Mouse (Mus musculus): ENCODE data around the gene Fhit. TPM values are rescaled to one million over a fixed set of nuclear protein-coding genes. Genes with fewer than 3 reads are reported as not detected.

Fhit gene
- polyA plus RNA-seq, 1 experiment from 2014 or later, result 8.1 TPM

GRCm38 (mm10) chr14:10122176-10122575 is 1039.7 kb downstream of the Fhit start:
- H3K27ac ChIP-seq (ENCODE audit: low read depth, low read length), result no peak overlapping the region
- DNase-seq (ENCODE audit: low spot score), result no peak
- no peak overlapping the region for H3K4me2 ChIP-seq (ENCODE audit: low read length)
- WGBS, result 45% methylated on average over 4 of the region's 4 CpGs
- H3K4me1 ChIP-seq (ENCODE audit: control insufficient read depth, insufficient read depth, low read length), result no peaks in the 10 kb centered on the region
- H3K4me3 ChIP-seq (ENCODE audit: low read depth, low read length), result no peak overlapping the region
- no peak for ATAC-seq
- no peaks in the 10 kb centered on the region for H3K27me3 ChIP-seq (replicated peaks; ENCODE audit: control insufficient read depth, insufficient read depth, low read length)
- no peaks in the 10 kb centered on the region for H3K36me3 ChIP-seq (ENCODE audit: control insufficient read depth, insufficient read depth, low read length)
- H3K9me3 ChIP-seq (replicated peaks; ENCODE audit: control insufficient read depth, low read length), result no peaks in the 10 kb centered on the region
- no peak overlapping the region for H3K9ac ChIP-seq (ENCODE audit: low read length)

DNA sequence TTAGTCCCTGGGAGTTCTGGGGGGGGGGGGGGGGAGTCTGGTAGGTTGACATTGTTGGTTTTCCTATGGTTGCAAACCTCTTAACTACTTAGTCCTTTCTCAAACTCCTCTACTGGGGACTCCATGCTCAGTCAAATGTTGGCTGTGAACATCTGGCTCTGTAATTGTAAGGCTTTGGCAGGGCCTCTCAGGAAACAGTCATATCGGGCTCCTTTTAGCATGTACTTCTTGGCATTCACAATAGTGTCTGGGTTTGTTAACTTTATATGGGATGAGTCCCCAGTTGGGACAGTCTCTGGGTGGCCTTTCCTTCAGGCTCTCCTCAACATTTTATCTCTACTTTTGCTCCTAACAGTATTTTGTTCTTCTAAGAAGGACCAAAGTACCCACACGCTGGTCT is 1065.6 kb downstream of the Fhit start:
- DNase-seq (ENCODE audit: low spot score), result no peak
- WGBS, result 98% methylated on average over 2 of the region's 2 CpGs
- ATAC-seq, result no peak

DNA sequence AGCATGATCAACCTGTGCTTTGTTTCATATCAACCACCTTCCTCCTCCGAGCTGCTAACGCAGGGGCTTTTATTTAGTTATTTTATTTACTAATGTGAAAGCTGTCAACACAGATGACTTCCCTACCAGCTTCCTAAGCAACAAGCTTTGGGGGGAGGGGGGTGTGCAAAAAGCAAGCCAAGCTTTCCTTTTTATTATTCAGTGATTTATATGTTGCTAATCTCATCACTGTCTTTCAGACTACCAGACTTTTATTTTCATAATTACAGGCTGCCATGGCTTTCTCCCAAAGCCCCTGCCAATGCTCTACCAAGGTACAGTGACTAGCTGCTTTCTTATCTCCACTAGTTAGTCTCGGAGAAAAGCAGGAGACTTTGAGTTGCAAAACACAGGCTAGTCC is 1082.8 kb downstream of the Fhit start:
- Histone ChIP-seq H3K9ac (ENCODE audit: low read length) (no peak overlapping the region), H3K4me3 (ENCODE audit: low read depth, low read length) (no peak overlapping the region), H3K27me3 (replicated peaks; ENCODE audit: control insufficient read depth, insufficient read depth, low read length) (no peaks in the 10 kb centered on the region), H3K4me2 (ENCODE audit: low read length) (no peak overlapping the region), H3K36me3 (ENCODE audit: control insufficient read depth, insufficient read depth, low read length) (no peaks in the 10 kb centered on the region), H3K27ac (ENCODE audit: low read depth, low read length) (no peak overlapping the region), H3K9me3 (replicated peaks; ENCODE audit: control insufficient read depth, low read length) (no peaks in the 10 kb centered on the region), H3K4me1 (ENCODE audit: control insufficient read depth, insufficient read depth, low read length) (no peaks in the 10 kb centered on the region)
- no peak; the same call in 1 of the 2 replicates for ATAC-seq
- peak; percentile 56 for DNase-seq (ENCODE audit: low spot score)
- 66% methylated on average over 3 of the region's 3 CpGs for WGBS

More for the DNA sequence above, 1065.6 kb downstream of the Fhit start:
- Histone ChIP-seq H3K36me3 (ENCODE audit: control insufficient read depth, insufficient read depth, low read length) (no peaks in the 10 kb centered on the region), H3K27me3 (replicated peaks; ENCODE audit: control insufficient read depth, insufficient read depth, low read length) (no peaks in the 10 kb centered on the region), H3K9me3 (replicated peaks; ENCODE audit: control insufficient read depth, low read length) (no peaks in the 10 kb centered on the region), H3K4me1 (ENCODE audit: control insufficient read depth, insufficient read depth, low read length) (no peaks in the 10 kb centered on the region), H3K27ac (ENCODE audit: low read depth, low read length) (no peak overlapping the region), H3K4me3 (ENCODE audit: low read depth, low read length) (no peak overlapping the region), H3K4me2 (ENCODE audit: low read length) (no peak overlapping the region), H3K9ac (ENCODE audit: low read length) (no peak overlapping the region)

- H3K27ac ChIP-seq (ENCODE audit: low read depth, low read length), result no peak overlapping the region
- H3K9me3 ChIP-seq (replicated peaks; ENCODE audit: control insufficient read depth, low read length), result no peaks in the 10 kb centered on the region
- no peak overlapping the region for H3K4me3 ChIP-seq (ENCODE audit: low read depth, low read length)
- ATAC-seq, result no peak
- DNase-seq (ENCODE audit: low spot score), result no peak
- no peak overlapping the region for H3K9ac ChIP-seq (ENCODE audit: low read length)
- no peaks in the 10 kb centered on the region for H3K4me1 ChIP-seq (ENCODE audit: control insufficient read depth, insufficient read depth, low read length)
- no peaks in the 10 kb centered on the region for H3K36me3 ChIP-seq (ENCODE audit: control insufficient read depth, insufficient read depth, low read length)
- WGBS, result 69% methylated on average over 3 of the region's 3 CpGs
- no peak overlapping the region for H3K4me2 ChIP-seq (ENCODE audit: low read length)
- H3K27me3 ChIP-seq (replicated peaks; ENCODE audit: control insufficient read depth, insufficient read depth, low read length), result no peaks in the 10 kb centered on the region
Measured at GRCm38 (mm10) chr14:10049947-10050346, 1111.9 kb downstream of the Fhit start.

- no peak for DNase-seq (ENCODE audit: low spot score)
- Histone ChIP-seq H3K27me3 (replicated peaks; ENCODE audit: control insufficient read depth, insufficient read depth, low read length) (no peaks in the 10 kb centered on the region), H3K4me3 (ENCODE audit: low read depth, low read length) (no peak overlapping the region), H3K9ac (ENCODE audit: low read length) (no peak overlapping the region), H3K27ac (ENCODE audit: low read depth, low read length) (no peak overlapping the region), H3K36me3 (ENCODE audit: control insufficient read depth, insufficient read depth, low read length) (no peaks in the 10 kb centered on the region), H3K4me1 (ENCODE audit: control insufficient read depth, insufficient read depth, low read length) (no peaks in the 10 kb centered on the region), H3K9me3 (replicated peaks; ENCODE audit: control insufficient read depth, low read length) (no peaks in the 10 kb centered on the region), H3K4me2 (ENCODE audit: low read length) (no peak overlapping the region)
- no peak for ATAC-seq
- WGBS, result 96% methylated on average over 2 of the region's 2 CpGs
Measured at GRCm38 (mm10) chr14:10047123-10047783, 1114.6 kb downstream of the Fhit start.

GRCm38 (mm10) chr14:10046336-10047122 is 1115.3 kb downstream of the Fhit start:
- no peaks in the 10 kb centered on the region for H3K27me3 ChIP-seq (replicated peaks; ENCODE audit: control insufficient read depth, insufficient read depth, low read length)
- DNase-seq (ENCODE audit: low spot score), result peak; percentile 60
- H3K4me3 ChIP-seq (ENCODE audit: low read depth, low read length), result no peak overlapping the region
- H3K4me1 ChIP-seq (ENCODE audit: control insufficient read depth, insufficient read depth, low read length), result no peaks in the 10 kb centered on the region
- H3K9me3 ChIP-seq (replicated peaks; ENCODE audit: control insufficient read depth, low read length), result no peaks in the 10 kb centered on the region
- 0 out of 2 replicates have a peak, but pooled peaks have one; percentile 37 for ATAC-seq
- no peak overlapping the region for H3K27ac ChIP-seq (ENCODE audit: low read depth, low read length)
- whole genome bisulfite sequencing, result 18% methylated on average over 7 of the region's 7 CpGs
- H3K9ac ChIP-seq (ENCODE audit: low read length), result no peak overlapping the region
- H3K36me3 ChIP-seq (ENCODE audit: control insufficient read depth, insufficient read depth, low read length), result no peaks in the 10 kb centered on the region
- no peak overlapping the region for H3K4me2 ChIP-seq (ENCODE audit: low read length)

DNA sequence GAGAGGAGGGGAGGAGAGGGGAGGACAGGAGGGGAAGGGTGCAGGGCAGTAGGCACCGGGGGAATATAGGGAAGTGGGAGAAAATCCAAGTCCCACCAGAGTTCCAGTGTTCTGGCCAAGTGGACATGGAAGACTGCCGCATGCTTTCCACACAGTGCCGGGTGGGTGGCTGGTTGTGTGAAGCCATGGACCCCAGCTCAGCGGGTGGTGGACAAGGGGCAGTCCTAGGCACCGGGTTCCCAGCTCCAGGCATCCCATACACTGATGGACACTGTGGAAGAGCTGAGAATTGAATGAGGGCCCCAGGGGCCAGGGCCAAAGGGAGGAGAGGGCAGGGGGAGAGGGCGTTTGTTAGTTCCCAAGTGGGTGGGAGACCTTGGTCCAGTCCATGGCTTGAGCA is 1123.8 kb downstream of the Fhit start:
- DNase-seq (ENCODE audit: low spot score) (no peak), ATAC-seq (no peak)
- H3K4me3 ChIP-seq (ENCODE audit: low read depth, low read length), result no peak overlapping the region
- no peaks in the 10 kb centered on the region for H3K36me3 ChIP-seq (ENCODE audit: control insufficient read depth, insufficient read depth, low read length)
- 91% methylated on average over 6 of the region's 6 CpGs for WGBS
- no peak overlapping the region for H3K27ac ChIP-seq (ENCODE audit: low read depth, low read length)
- H3K27me3 ChIP-seq (replicated peaks; ENCODE audit: control insufficient read depth, insufficient read depth, low read length), result no peaks in the 10 kb centered on the region
- no peaks in the 10 kb centered on the region for H3K9me3 ChIP-seq (replicated peaks; ENCODE audit: control insufficient read depth, low read length)
- H3K4me2 ChIP-seq (ENCODE audit: low read length), result no peak overlapping the region
- H3K4me1 ChIP-seq (ENCODE audit: control insufficient read depth, insufficient read depth, low read length), result no peaks in the 10 kb centered on the region
- no peak overlapping the region for H3K9ac ChIP-seq (ENCODE audit: low read length)

DNA sequence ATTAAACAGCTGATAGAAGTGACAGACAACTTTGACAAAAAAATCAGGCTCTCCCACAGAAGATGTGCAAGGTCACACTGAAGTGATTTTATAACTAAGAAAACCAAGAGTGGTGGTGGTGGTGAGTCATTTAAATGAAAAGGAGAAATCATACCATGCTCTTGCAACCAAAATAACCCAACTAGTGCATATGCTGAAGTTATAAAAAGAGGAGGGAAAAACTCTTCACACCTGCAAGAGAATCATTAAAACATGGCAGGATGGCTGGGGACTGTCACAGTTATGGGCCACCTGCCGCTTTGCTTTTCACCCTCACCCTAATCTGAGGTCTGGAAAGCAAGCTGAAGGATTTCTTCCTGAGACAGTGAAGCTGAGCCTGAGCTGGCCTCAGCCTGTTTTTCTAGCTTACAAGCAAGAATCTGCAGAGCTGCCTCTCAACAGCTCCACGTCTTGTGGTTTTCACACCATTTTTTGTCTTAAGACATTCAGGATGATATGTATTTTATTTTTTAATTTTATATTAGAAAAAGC is 1125.1 kb downstream of the Fhit start:
- Histone ChIP-seq H3K4me1 (ENCODE audit: control insufficient read depth, insufficient read depth, low read length) (no peaks in the 10 kb centered on the region), H3K9ac (ENCODE audit: low read length) (no peak overlapping the region), H3K36me3 (ENCODE audit: control insufficient read depth, insufficient read depth, low read length) (no peaks in the 10 kb centered on the region), H3K9me3 (replicated peaks; ENCODE audit: control insufficient read depth, low read length) (no peaks in the 10 kb centered on the region), H3K4me2 (ENCODE audit: low read length) (no peak overlapping the region), H3K4me3 (ENCODE audit: low read depth, low read length) (no peak overlapping the region), H3K27ac (ENCODE audit: low read depth, low read length) (no peak overlapping the region), H3K27me3 (replicated peaks; ENCODE audit: control insufficient read depth, insufficient read depth, low read length) (no peaks in the 10 kb centered on the region)
- DNase-seq (ENCODE audit: low spot score) (no peak), ATAC-seq (no peak)
- 68% methylated on average over 2 of the region's 2 CpGs for WGBS

DNA sequence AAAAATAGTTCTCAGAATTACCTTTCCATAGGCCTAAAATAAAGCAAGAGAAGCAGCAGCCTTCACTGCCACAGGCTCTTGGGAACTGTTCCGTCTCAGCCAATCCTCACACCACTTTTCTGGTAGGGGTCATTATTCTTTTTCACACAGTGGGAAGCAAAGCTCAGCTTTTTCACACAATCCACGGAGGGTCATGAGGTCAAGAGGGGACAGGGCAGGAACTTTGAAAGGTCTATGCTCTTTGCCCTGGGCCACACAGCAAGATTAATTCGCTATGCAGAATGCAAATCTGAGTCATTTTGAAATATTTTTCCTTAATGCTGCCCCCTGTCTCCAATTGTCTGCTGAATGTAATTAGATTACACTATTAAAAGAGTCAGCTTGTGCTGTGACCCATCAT is 1126.2 kb downstream of the Fhit start:
- H3K4me3 ChIP-seq (ENCODE audit: low read depth, low read length), result no peak overlapping the region
- H3K4me2 ChIP-seq (ENCODE audit: low read length), result no peak overlapping the region
- no peaks in the 10 kb centered on the region for H3K9me3 ChIP-seq (replicated peaks; ENCODE audit: control insufficient read depth, low read length)
- no peak overlapping the region for H3K9ac ChIP-seq (ENCODE audit: low read length)
- DNase-seq (ENCODE audit: low spot score), result no peak
- 17% methylated on average over 3 of the region's 3 CpGs for WGBS
- no peaks in the 10 kb centered on the region for H3K36me3 ChIP-seq (ENCODE audit: control insufficient read depth, insufficient read depth, low read length)
- no peaks in the 10 kb centered on the region for H3K27me3 ChIP-seq (replicated peaks; ENCODE audit: control insufficient read depth, insufficient read depth, low read length)
- H3K4me1 ChIP-seq (ENCODE audit: control insufficient read depth, insufficient read depth, low read length), result no peaks in the 10 kb centered on the region
- H3K27ac ChIP-seq (ENCODE audit: low read depth, low read length), result no peak overlapping the region
- no peak for ATAC-seq

Measured in forebrain, embryonic 14.5 days (tissue).